Mouse (Mus musculus): ENCODE results near the gene Gm1123.

Gm1123 gene

GRCm38 (mm10) chr9:98958628-98959027, 76.9 kb downstream of the Gm1123 start:
- no peak for ATAC-seq (ENCODE audit: insufficient number of reproducible peaks, low FRiP score, low TSS enrichment)

- no peak for ATAC-seq (ENCODE audit: insufficient number of reproducible peaks, low FRiP score, low TSS enrichment)
These were observed 77.7 kb downstream of the Gm1123 start for GRCm38 (mm10) chr9:98957751-98958351.

All from cerebellum, adult (tissue).